In the genomic region with DNA sequence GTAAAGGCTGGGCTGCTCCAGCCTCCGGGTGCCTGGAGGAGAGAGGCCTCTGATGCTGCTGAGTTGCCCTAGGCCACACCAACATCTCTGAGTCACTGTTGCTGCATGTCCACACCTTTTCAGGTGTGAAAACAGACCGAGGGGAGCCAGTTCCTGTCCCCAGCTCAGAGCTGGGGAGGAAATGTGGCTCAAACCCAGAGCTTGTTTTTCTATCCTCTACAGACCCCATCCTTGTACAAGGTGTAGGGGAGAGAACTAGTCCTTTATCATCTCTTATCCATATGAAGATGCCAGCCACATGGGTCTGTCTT, we compare ENCODE assay signal across 18 mouse cellular contexts.
DNase-seq lines count a peak whose midpoint lies in the region; ATAC-seq and TF ChIP-seq lines count a peak whose summit lies in the region.
"Had no signal": no experiment of that assay in that cellular context is flagged by ENCODE, and none has a peak within 500 bp of the region (broad histone marks: within the 10 kb centered on the region; RNA-seq: fewer than 3 reads in every experiment).

No protein-coding gene starts in this region.

- H3K4me3 ChIP-seq in intestine, embryonic 14.5 days (ENCODE audit: low read depth, low read length), result no peak overlapping the region
- H3K4me3 ChIP-seq in intestine, embryonic 16.5 days (ENCODE audit: low read length), result no peak overlapping the region
- H3K4me3 ChIP-seq in bone marrow, adult 2 months (replicated peaks; ENCODE audit: control insufficient read depth, low read depth, low read length), result no peak overlapping the region
- H3K4me3 ChIP-seq in limb, embryonic 15.5 days, result no peak overlapping the region
- H3K4me3 ChIP-seq: heart, embryonic 15.5 days; liver, embryonic 13.5 days; midbrain, embryonic 12.5 days had no signal

- WGBS in intestine, embryonic 14.5 days, result 70% methylated on average over 2 of the region's 2 CpGs
- 44% methylated on average over 2 of the region's 2 CpGs for WGBS in intestine, embryonic 16.5 days
- WGBS in bone marrow, adult 2 months, result 65% methylated on average over 2 of the region's 2 CpGs
- WGBS in limb, embryonic 15.5 days, result 45% methylated on average over 2 of the region's 2 CpGs

- TF ChIP-seq CTCF in bone marrow, adult 2 months (IDR thresholded peaks at IDR 0.05; ENCODE audit: control insufficient read depth, insufficient read depth, low read length), result no peak

- no peak overlapping the region for H3K27ac ChIP-seq in intestine, embryonic 14.5 days (ENCODE audit: low read depth)
- no peak overlapping the region for H3K27ac ChIP-seq in intestine, embryonic 16.5 days (ENCODE audit: low read length)
- H3K27ac ChIP-seq in bone marrow, adult 2 months (ENCODE audit: control insufficient read depth, insufficient read depth, low read depth, low read length, poor library complexity), result peak overlapping the region; percentile 56; the same call in 1 of the 2 replicates
- H3K27ac ChIP-seq in limb, embryonic 15.5 days, result peak overlapping the region; percentile 38; the same call in 1 of the 2 replicates
- H3K27ac ChIP-seq: heart, embryonic 15.5 days; liver, embryonic 13.5 days; midbrain, embryonic 12.5 days had no signal

- DNase-seq in intestine, embryonic 14.5 days (ENCODE audit: low spot score), result peak; percentile 46
- DNase-seq in CD4-positive helper T cell, adult 2 months (ENCODE audit: low read depth, low spot score), result peak; percentile 24
- no peak for DNase-seq in cerebellum, postnatal 36 days
- DNase-seq in MN1 (ENCODE audit: low spot score), result no peak
- DNase-seq: adrenal gland, postnatal 14 days; B cell, adult 2 months; cerebellum, adult 8-10 months; heart, postnatal 36 days; liver, embryonic 13.5 days; lung, adult 2 months; lung, postnatal 14 days; thymus, postnatal 14 days had no signal

- H3K9ac ChIP-seq in intestine, embryonic 14.5 days (ENCODE audit: low read length), result no peak overlapping the region
- no peak overlapping the region for H3K9ac ChIP-seq in intestine, embryonic 16.5 days (ENCODE audit: low read depth, low read length)
- H3K9ac ChIP-seq in limb, embryonic 15.5 days, result no peak overlapping the region
- H3K9ac ChIP-seq: heart, embryonic 15.5 days; liver, embryonic 13.5 days; midbrain, embryonic 12.5 days had no signal

- no peak for TF ChIP-seq POLR2A in bone marrow, adult 2 months (IDR thresholded peaks at IDR 0.05; ENCODE audit: borderline replicate concordance, control insufficient read depth, low read depth, low read length)

- H3K4me2 ChIP-seq in intestine, embryonic 14.5 days (ENCODE audit: low read length), result no peak overlapping the region
- no peak overlapping the region for H3K4me2 ChIP-seq in intestine, embryonic 16.5 days (ENCODE audit: low read depth, low read length)
- H3K4me2 ChIP-seq in limb, embryonic 15.5 days, result no peak overlapping the region
- H3K4me2 ChIP-seq: heart, embryonic 15.5 days; liver, embryonic 13.5 days; midbrain, embryonic 12.5 days had no signal

- H3K4me1 ChIP-seq in intestine, embryonic 14.5 days (replicated peaks; ENCODE audit: control insufficient read depth, insufficient read depth, low read length), result no peaks in the 10 kb centered on the region; the same call in none of the 2 replicates
- peaks cover 22% of the 10 kb centered on the region for H3K4me1 ChIP-seq in intestine, embryonic 16.5 days (ENCODE audit: control insufficient read depth, insufficient read depth, low read length)
- H3K4me1 ChIP-seq in bone marrow, adult 2 months (ENCODE audit: control insufficient read depth, insufficient read depth, low read length), result peaks cover 14% of the 10 kb centered on the region
- H3K4me1 ChIP-seq in limb, embryonic 15.5 days, result peaks cover 42% of the 10 kb centered on the region

- H3K9me3 ChIP-seq in intestine, embryonic 14.5 days (ENCODE audit: control insufficient read depth, low read length), result no peaks in the 10 kb centered on the region
- H3K9me3 ChIP-seq in intestine, embryonic 16.5 days (ENCODE audit: control insufficient read depth, low read length), result no peaks in the 10 kb centered on the region
- no peaks in the 10 kb centered on the region for H3K9me3 ChIP-seq in limb, embryonic 15.5 days
- H3K9me3 ChIP-seq: heart, embryonic 15.5 days; liver, embryonic 13.5 days; midbrain, embryonic 12.5 days had no signal

- no peaks in the 10 kb centered on the region for H3K27me3 ChIP-seq in intestine, embryonic 14.5 days (replicated peaks; ENCODE audit: control insufficient read depth, insufficient read depth, low read length)
- no peaks in the 10 kb centered on the region for H3K27me3 ChIP-seq in intestine, embryonic 16.5 days (replicated peaks; ENCODE audit: control insufficient read depth, insufficient read depth, low read length)
- H3K27me3 ChIP-seq in limb, embryonic 15.5 days, result no peaks in the 10 kb centered on the region
- H3K27me3 ChIP-seq: heart, embryonic 15.5 days; liver, embryonic 13.5 days; midbrain, embryonic 12.5 days had no signal

- no peaks in the 10 kb centered on the region for H3K36me3 ChIP-seq in intestine, embryonic 14.5 days (ENCODE audit: control insufficient read depth, insufficient read depth, low read length)
- H3K36me3 ChIP-seq in intestine, embryonic 16.5 days (ENCODE audit: control insufficient read depth, insufficient read depth, low read length), result no peaks in the 10 kb centered on the region
- no peaks in the 10 kb centered on the region for H3K36me3 ChIP-seq in limb, embryonic 15.5 days
- H3K36me3 ChIP-seq: heart, embryonic 15.5 days; liver, embryonic 13.5 days; midbrain, embryonic 12.5 days had no signal

- no peak for ATAC-seq in intestine, embryonic 14.5 days (replicated peaks; ENCODE audit: low FRiP score, low TSS enrichment, low read depth)
- ATAC-seq in intestine, embryonic 16.5 days, result no peak
- ATAC-seq in limb, embryonic 15.5 days (ENCODE audit: insufficient number of reproducible peaks, low FRiP score, low TSS enrichment, low read depth), result no peak
- ATAC-seq: hindbrain, postnatal 0 days had no signal

Comparison
In these comparisons a context has a peak if more than half of its experiments do, and no peak if none do; other contexts are left out.
1. DNase-seq: peak in intestine, embryonic 14.5 days (single experiment) and CD4-positive helper T cell, adult 2 months (single experiment); none in cerebellum, postnatal 36 days (0 of 2) and MN1 (single experiment).
2. H3K27ac ChIP-seq: peak in bone marrow, adult 2 months (single experiment) and limb, embryonic 15.5 days (single experiment); none in intestine, embryonic 14.5 days (single experiment) and intestine, embryonic 16.5 days (single experiment).